Mouse (Mus musculus): Measurements from ENCODE around the gene Zfp526. TPM values are rescaled to one million over a fixed set of nuclear protein-coding genes. Genes with fewer than 3 reads are reported as not detected.

Gene Zfp526
- polyA plus RNA-seq, 1 experiment from 2014 or later = 2.6 TPM

DNA sequence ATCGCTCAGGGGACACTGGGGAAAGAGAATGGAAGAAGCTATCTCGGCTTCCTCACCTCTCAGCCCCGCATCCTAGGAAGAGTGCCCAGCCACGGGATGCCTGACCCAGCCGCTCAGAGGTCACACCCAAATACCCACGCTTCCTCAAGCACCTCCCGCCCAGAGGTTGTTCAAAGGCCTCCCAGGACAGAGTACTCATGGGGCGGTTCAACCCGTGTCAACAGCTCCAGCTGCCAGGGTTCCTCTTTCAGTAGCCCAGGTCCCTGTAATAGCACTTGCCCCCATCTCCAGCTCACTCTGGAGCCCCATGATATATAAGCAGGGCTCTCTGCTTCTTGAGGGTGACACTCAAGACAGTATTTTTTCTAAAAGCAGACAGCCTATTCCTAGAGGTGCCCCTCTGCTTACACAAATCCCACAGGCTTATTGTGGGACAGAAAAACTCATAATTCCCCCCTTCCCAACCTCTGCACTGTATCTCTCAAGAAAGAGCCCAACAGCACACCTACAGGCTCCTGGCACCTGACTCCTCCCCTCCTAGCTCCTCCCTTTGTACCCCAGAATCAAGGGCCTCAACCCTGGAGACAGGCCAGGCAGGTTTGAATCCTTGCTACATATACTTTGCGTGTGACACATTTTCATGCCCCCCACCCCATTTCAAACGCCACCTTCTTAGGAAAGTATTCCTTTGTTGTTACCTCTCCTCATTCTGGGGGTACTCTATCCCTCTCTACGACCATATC, 3.4 kb upstream of the Zfp526 start:
- peaks cover 24% of the 10 kb centered on the region for H3K36me3 ChIP-seq
- H3K4me2 ChIP-seq (replicated peaks) = peak overlapping the region; percentile 88
- no peak overlapping the region for H3K27ac ChIP-seq
- no peaks in the 10 kb centered on the region for H3K27me3 ChIP-seq
- no peaks in the 10 kb centered on the region for H3K9me3 ChIP-seq
- 75% methylated on average over 12 of the region's 12 CpGs for WGBS
- H3K9ac ChIP-seq (replicated peaks) = no peak overlapping the region
- peak overlapping the region; percentile 64; the same call in 1 of the 2 replicates for H3K4me3 ChIP-seq (replicated peaks)
- ATAC-seq = no peak
- H3K4me1 ChIP-seq (replicated peaks) = peaks cover 43% of the 10 kb centered on the region

DNA sequence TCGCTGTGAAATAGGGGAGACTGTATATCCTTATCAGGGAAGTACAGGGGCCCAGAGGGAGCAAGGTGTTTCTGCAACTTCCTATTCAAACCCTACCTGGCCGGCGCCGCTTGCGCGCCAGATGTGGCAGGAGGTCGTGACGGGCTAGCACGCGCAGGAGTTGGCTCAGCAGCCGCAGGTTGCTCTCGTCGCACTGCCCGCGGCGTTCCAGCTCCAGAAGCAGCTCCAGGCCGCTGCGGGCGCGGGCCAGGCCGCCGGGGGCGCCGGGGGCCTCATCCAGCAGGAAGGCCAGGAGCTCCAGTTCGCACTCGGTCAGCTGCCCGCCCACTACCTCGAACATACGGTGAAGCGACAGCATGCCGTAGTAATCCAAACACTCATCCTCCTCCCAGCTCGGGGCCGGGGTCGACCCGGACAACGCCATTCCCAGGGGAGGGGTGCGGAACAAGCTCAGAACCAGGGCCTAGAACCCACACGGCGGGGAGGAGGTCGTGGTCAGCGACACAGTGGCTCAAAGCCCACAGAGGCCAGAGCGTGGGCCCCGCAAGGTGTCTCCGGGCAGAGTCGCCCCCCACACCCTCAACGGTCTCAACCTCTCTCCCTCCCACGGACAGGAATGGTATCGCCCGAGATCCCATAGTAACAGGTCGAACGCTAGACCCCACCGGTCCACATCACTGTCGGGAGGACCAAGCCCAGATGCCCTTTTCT, 2.4 kb upstream of the Zfp526 start:
- ATAC-seq = peak; percentile 15

DNA sequence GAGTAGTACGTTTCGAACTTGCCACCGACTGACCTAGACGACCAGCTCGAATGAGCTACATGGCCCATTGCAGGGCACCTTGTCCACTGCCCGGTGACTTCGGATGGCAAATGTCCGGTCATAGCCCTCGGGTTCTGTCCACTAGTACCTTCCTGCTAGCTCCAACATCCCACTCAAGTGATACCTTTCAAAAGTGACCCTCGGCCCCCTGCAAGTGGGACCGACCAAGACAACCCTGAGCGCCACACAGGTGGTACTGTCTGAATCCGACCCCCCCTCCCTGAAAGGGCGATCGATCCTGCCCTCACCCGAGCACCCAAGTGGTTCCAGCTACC, 1.8 kb upstream of the Zfp526 start:
- ATAC-seq = peak; percentile 35
- H3K27me3 ChIP-seq = no peaks in the 10 kb centered on the region
- peaks cover 29% of the 10 kb centered on the region for H3K36me3 ChIP-seq
- WGBS = 0% methylated on average over 16 of the region's 16 CpGs
- H3K4me1 ChIP-seq (replicated peaks) = peaks cover 45% of the 10 kb centered on the region
- peak overlapping the region; percentile 73 for H3K9ac ChIP-seq (replicated peaks)
- peak overlapping the region; percentile 88 for H3K4me2 ChIP-seq (replicated peaks)
- peak overlapping the region; percentile 74; the same call in 1 of the 2 replicates for H3K27ac ChIP-seq
- H3K4me3 ChIP-seq (replicated peaks) = peak overlapping the region; percentile 64
- no peaks in the 10 kb centered on the region for H3K9me3 ChIP-seq

More for the DNA sequence above, 2.4 kb upstream of the Zfp526 start:
- under 1% methylated on average over 53 of the region's 53 CpGs for WGBS
- Histone ChIP-seq H3K4me3 (replicated peaks) (peak overlapping the region; percentile 64), H3K27me3 (no peaks in the 10 kb centered on the region), H3K4me2 (replicated peaks) (peak overlapping the region; percentile 88), H3K9me3 (no peaks in the 10 kb centered on the region), H3K9ac (replicated peaks) (peak overlapping the region; percentile 73), H3K36me3 (peaks cover 27% of the 10 kb centered on the region), H3K4me1 (replicated peaks) (peaks cover 45% of the 10 kb centered on the region), H3K27ac (peak overlapping the region; percentile 74)

DNA sequence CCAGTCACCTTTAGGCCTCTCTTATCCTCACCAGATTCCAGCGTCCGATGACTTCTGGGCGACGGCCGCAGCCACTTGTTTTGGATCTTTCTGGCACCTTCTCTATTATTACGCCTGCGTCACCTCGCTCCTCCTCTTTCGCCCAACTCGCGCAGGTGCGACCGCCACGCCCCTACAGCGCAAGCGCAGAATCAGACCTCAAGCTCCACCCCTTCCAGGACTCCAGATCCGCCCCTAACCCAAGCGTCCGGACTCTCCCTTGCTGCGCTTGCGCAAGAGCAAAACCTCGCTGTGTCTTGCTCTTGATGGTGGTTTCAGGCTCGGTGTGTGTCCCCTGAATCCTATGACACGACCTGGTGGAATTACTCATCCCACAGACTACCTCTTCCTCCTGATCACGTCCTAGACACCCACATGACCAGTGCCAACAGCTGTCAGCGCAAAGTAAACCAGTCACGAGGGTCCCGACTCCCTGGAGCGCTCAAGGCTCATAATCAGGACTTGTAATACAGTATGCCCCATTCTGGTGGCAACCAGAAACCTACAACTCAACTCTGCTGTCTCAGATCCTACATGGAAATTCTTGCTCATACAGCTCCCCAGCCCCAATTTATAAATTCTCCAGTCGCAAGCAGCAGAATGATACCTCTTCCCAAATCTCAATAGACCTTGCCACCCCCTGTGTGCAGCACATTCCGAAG, 1.3 kb upstream of the Zfp526 start:
- Histone ChIP-seq H3K27me3 (no peaks in the 10 kb centered on the region), H3K4me3 (replicated peaks) (peak overlapping the region; percentile 64), H3K27ac (peak overlapping the region; percentile 74), H3K9ac (replicated peaks) (peak overlapping the region; percentile 73; the same call in 1 of the 2 replicates), H3K4me1 (replicated peaks) (peaks cover 45% of the 10 kb centered on the region), H3K36me3 (peaks cover 32% of the 10 kb centered on the region), H3K4me2 (replicated peaks) (peak overlapping the region; percentile 88), H3K9me3 (no peaks in the 10 kb centered on the region)
- 5% methylated on average over 31 of the region's 31 CpGs for WGBS
- ATAC-seq = peak; percentile 59

DNA sequence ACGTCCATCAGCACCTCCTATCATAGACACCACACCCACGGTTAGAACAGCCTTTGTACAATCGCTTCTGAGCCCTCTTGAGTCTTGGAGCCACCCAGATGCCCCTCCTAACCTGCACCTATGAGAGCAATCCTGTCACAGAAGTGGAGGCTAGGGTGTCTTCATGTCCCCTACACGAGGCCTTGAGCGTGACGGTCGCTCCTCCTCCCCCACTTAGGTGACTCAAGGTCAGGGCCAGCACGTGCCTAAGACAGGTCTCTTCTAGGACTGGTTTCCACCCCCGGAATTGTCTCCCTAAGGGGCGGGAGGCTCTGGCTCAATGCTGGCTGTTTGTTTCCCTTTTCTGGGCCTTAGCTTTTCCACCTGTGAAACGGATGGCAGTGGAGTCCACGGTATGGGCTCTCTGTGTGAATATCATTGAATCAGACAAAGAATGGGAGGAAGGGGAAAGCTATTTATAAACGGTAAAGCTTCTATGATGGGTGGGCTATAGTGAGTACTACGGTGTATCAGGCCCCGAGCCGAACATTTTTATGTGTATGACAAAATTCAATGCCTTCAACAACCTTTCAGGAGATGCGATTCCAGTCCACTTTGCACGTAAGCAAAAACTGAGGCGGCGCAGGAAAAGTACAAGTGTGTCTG, 646 bp upstream of the Zfp526 start, which contains the start of gene Dedd2:
TSS of gene Dedd2 (minus strand) at position 159 of the 645 bp plus-strand sequence.
- ATAC-seq = peak; percentile 4
- 7% methylated on average over 20 of the region's 20 CpGs for WGBS

DNA sequence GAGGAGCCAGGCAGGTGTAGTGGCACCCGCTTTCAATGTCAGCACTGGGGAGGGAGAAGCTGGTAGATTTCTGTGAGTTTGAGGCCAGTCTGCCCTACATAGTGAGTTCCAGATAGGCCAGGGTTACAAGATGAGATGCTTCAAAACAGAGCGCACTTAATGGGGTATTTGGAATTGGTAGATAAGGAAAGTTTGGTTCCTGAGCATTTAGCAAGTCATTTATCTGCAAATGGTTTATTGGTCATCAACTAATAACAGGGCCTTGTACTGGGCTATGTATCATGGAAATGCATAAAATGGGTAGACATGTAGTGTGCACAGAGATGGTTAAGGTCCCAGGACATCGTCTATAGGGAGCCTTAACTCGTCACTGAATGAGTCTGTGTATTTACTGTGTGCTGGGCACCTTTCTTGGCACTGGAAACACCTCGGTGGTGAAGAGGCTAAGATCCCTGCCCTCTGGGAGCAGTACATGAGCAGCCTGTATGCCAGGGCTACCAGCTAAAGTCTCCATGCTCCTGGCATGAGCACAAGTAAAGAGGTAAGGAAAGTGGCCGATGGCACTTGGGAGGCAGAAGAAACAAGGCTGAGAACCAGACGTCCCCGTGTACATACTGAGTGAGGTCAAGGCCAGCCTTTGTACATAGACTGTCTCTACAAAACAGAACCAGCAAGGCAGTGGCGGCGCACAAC, 1.2 kb downstream of the Zfp526 start:
- Histone ChIP-seq H3K9ac (replicated peaks) (peak overlapping the region; percentile 76), H3K27me3 (no peaks in the 10 kb centered on the region), H3K4me3 (replicated peaks) (peak overlapping the region; percentile 64), H3K9me3 (no peaks in the 10 kb centered on the region), H3K4me2 (replicated peaks) (peak overlapping the region; percentile 88), H3K36me3 (peaks cover 45% of the 10 kb centered on the region), H3K27ac (no peak overlapping the region), H3K4me1 (replicated peaks) (peaks cover 45% of the 10 kb centered on the region)
- 86% methylated on average over 10 of the region's 10 CpGs for WGBS
- no peak for ATAC-seq

More for the DNA sequence above, 646 bp upstream of the Zfp526 start, which contains the start of gene Dedd2:
- Histone ChIP-seq H3K27ac (peak within 1 kb of the TSS; percentile 87), H3K9ac (replicated peaks) (peak within 1 kb of the TSS; percentile 76), H3K9me3 (no peaks in the 10 kb centered on the region), H3K4me3 (replicated peaks) (peak within 1 kb of the TSS; percentile 64), H3K4me1 (replicated peaks) (peaks cover 45% of the 10 kb centered on the region), H3K27me3 (no peaks in the 10 kb centered on the region), H3K36me3 (peaks cover 32% of the 10 kb centered on the region), H3K4me2 (replicated peaks) (peak within 1 kb of the TSS; percentile 88)

DNA sequence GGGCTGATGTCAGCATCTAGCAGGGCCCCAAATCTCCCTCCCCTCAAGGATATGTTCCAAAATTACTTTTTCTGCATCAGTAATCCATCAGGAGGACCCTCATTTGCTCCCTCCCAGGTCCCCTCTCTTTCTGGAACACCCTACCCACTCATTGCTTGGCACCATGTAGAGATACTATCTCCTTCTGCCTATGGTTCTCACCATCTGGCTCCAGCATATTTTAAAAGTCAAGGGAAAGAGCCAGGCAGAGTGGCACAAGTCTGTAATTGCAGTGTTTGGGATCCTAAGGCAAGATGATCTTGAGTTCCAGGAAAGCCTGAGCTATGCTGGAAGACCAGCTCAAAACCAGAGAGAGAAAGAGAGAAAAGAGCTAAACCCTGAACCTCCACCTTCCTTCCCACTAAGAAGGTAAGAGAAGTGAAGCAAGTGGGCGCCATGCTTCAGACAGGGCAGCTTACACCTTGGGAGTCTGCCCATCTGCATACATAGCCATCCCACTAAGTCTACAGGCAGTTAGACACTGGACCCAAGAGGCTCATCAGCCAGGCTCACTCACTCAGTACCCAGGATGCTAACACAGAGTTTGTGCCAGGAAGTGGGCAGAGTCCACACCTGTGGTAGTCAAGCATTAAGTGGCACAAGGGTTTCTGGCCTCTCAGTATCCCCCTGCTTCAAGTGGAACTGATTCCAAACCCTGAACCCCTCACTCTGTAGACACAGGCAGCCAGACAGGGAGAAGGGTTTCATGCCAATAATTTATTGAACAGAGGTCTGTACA, 6.5 kb downstream of the Zfp526 start:
- 100% methylated on average over 1 of the region's 1 CpGs for WGBS

DNA sequence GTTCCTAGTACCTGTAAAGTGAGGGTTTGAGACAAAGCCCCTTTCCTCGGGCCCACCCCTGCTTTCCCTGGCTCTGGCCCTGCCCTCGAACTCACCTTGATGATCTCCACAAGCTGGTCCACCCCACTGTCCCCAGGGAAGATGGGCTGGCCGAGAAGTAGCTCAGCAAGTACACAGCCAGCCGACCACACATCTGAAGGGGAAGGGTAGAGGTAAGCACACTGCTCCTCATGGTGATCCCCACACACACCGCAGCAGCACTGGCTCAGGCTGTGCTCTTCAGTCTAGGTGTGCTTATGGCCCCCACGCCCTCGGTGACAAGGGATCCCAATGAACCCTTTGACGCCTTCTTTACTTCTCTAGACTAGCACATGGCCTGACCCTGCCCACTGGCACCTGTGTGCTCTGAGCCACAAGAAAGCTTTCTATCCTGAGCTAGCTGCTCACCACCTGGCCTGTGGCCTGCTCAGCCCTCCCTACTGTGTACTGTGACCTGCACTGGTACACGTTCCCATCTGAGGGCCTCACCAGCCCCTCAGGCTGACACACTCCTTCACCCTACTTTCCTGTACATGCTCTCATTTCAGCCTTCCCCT, 9.6 kb downstream of the Zfp526 start:
- no peaks in the 10 kb centered on the region for H3K27me3 ChIP-seq
- H3K4me1 ChIP-seq (replicated peaks) = peaks cover 15% of the 10 kb centered on the region
- no peak for ATAC-seq
- H3K36me3 ChIP-seq = peaks cover 93% of the 10 kb centered on the region
- no peak overlapping the region; the same call in 1 of the 2 replicates for H3K9ac ChIP-seq (replicated peaks)
- WGBS = 92% methylated on average over 9 of the region's 9 CpGs
- no peak overlapping the region for H3K27ac ChIP-seq
- H3K9me3 ChIP-seq = no peaks in the 10 kb centered on the region
- H3K4me2 ChIP-seq (replicated peaks) = no peak overlapping the region
- no peak overlapping the region for H3K4me3 ChIP-seq (replicated peaks)

More for the DNA sequence above, 6.5 kb downstream of the Zfp526 start:
- H3K4me3 ChIP-seq (replicated peaks) = no peak overlapping the region
- peaks cover 95% of the 10 kb centered on the region for H3K36me3 ChIP-seq
- no peak overlapping the region for H3K4me2 ChIP-seq (replicated peaks)
- no peak for ATAC-seq
- H3K4me1 ChIP-seq (replicated peaks) = peaks cover 3% of the 10 kb centered on the region
- no peaks in the 10 kb centered on the region for H3K9me3 ChIP-seq
- H3K9ac ChIP-seq (replicated peaks) = no peak overlapping the region
- no peaks in the 10 kb centered on the region for H3K27me3 ChIP-seq
- H3K27ac ChIP-seq = no peak overlapping the region

DNA sequence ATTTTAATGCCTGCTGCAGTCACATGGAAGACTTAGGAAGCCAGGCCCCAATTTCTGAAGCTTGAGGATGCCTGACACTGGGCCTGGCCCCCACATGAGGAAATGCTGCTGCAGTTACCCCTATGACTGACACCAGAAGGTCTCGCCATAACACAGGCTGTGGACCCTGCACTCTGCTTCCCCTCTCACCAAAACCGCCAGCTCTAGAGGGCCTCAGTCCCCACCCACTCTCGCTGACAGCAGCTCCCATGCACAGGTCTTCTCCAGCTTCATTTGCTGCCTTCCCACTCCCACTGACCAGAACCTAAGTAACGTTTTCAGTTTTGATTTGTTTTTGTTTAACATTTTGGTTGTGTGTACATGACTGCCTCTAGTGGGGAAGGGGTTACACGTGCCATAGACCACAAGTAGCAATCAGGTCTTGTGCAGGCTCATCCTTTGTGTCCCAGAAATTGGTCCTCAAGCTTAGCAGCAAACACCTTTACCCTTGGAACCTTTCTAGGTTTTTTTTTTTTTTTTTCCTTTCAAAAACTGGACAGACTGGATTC, 10.9 kb downstream of the Zfp526 start:
- Histone ChIP-seq H3K36me3 (peaks cover 80% of the 10 kb centered on the region), H3K4me1 (replicated peaks) (peaks cover 27% of the 10 kb centered on the region), H3K4me2 (replicated peaks) (no peak overlapping the region), H3K9me3 (no peaks in the 10 kb centered on the region), H3K9ac (replicated peaks) (no peak overlapping the region), H3K4me3 (replicated peaks) (no peak overlapping the region), H3K27ac (no peak overlapping the region), H3K27me3 (no peaks in the 10 kb centered on the region)
- no peak for ATAC-seq
- WGBS = 61% methylated on average over 5 of the region's 5 CpGs

DNA sequence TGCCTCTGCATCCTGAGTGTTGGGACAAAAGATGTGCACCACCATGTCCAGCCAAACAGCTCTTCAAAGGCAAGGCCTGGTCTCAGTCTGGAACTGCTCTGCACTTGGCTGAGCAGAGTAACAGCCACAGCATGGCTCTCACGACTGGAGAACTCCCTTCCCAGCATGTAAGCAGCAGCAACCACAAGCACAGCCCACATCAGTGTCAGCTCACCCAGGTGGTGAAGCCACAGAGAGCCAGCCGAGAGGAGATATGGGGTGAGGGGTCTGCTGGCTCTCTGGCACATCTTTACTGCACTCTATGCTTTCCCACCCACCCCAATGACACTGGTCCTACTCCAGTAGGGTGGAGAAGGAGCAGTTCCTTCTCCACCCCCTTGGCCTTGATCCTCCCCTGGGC, 11.8 kb downstream of the Zfp526 start:
- Histone ChIP-seq H3K4me2 (replicated peaks) (no peak overlapping the region), H3K9me3 (no peaks in the 10 kb centered on the region), H3K4me1 (replicated peaks) (peaks cover 27% of the 10 kb centered on the region), H3K36me3 (peaks cover 71% of the 10 kb centered on the region), H3K9ac (replicated peaks) (0 out of 2 replicates have a peak overlapping the region, but pooled peaks have one; percentile 25), H3K4me3 (replicated peaks) (no peak overlapping the region), H3K27ac (no peak overlapping the region), H3K27me3 (no peaks in the 10 kb centered on the region)
- ATAC-seq = no peak
- WGBS = 92% methylated on average over 2 of the region's 2 CpGs
